Mouse (Mus musculus) embryonic fibroblast, embryonic 13.5 days (primary cell): ENCODE measurements around the gene Cmtr1.

Experiments
- CTCF ChIP-seq: IDR thresholded peaks from 2 replicates; pipeline ENCODE4 v1.5.1; 2011; ENCODE audit warnings: mild to moderate bottlenecking, control low read depth, low read length, moderate library complexity, borderline replicate concordance; ENCODE audit not compliant: insufficient read depth
- POLR2A ChIP-seq: IDR thresholded peaks from 2 replicates; pipeline ENCODE4 v1.6.1; 2011; ENCODE audit warnings: low read depth, mild to moderate bottlenecking, control low read depth, low read length, moderate library complexity

DNA sequence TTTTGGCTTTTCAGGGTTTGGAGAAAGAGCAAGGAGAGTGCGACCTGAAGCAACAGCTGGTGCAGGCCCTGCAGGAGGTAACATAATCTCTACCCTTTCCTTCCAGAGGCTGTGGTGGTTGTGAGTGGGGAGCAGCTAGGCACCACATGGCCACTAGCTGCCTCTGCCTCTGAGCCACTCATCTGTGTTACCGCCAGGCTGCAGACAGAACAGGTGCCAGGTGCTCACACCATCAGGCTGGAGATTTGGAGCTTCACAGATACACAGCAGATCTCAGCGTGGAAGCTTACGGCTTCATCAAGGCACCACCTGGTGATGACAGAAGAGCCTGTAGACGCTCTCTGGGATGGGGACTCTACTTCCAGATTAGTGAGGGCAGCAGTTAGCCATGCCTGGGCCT, 31.4 kb upstream of the Cmtr1 start:
- TF ChIP-seq CTCF = no peak
- no peak for TF ChIP-seq POLR2A
